Mouse (Mus musculus): ENCODE results near the gene Il18rap.
"Not testable (repeated sequence)": the region's sequence is repeated elsewhere in the genome, so short reads cannot be mapped to it uniquely, and the experiment has no call there.

The Il18rap gene

DNA sequence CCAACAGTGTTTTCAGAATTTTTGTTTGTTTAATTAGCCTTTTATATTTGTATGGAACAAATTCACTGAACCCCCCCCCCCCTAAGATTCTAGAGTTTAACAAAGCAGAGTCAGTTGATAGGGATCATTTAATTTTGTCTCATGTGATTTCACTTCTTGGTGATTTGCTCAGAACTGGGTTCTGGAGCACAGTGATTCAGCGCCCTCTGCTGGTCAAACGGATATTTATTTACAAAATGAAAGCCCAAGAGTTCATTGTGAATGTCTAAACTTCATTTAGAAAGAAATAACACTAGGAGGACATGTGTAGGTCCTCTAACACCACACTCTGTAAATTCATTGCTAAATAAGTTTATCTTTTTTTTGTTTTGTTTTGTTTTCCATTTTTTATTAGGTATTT, 29.5 kb downstream of the Il18rap start:
- peak; percentile 21 to 22 for DNase-seq (ENCODE audit: low spot score in 2 of 2)

DNA sequence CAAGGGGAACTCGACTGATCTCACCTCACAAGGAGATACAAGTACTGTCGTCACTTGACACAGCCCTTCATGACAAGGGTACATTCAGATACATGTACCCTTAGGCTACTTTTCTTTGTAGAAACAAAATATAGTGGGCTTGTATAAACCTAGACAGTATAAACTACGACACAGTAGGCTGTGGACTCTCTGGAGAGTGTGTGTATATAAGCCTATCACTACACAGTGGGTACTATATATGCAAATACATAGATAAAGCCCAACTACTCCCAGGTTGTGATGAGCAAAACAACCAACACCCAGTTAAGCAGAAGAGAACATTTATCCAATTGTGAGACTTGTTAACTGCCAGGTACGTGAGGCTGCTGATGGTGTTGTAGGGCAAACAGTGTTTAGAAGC, 31.5 kb downstream of the Il18rap start:
- DNase-seq (ENCODE audit: low spot score in 2 of 2): no peak

DNA sequence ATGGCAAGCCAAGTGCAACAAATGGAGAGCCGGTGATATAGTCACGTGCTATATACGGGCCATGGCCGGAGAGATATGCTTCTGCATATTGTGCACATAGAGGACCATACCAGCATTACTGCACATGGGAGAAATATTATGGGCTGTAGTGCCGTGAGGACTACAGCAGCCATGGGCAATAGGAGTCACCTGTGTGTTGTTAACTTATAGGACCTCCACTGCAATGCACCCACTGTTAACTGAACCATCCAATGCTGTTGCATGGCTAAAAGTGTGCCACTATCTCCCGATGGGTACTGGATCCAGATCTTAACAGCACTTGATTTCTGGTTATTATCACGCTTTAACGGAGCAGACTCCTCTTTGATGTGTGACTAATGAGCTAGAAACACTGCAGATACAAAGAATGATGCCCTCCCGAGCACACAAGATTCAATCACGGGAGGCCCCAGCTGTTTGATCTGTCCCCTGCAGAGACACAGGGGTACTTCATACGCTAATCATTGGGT, 32.0 kb downstream of the Il18rap start:
- DNase-seq (ENCODE audit: low spot score in 2 of 2): no peak

DNA sequence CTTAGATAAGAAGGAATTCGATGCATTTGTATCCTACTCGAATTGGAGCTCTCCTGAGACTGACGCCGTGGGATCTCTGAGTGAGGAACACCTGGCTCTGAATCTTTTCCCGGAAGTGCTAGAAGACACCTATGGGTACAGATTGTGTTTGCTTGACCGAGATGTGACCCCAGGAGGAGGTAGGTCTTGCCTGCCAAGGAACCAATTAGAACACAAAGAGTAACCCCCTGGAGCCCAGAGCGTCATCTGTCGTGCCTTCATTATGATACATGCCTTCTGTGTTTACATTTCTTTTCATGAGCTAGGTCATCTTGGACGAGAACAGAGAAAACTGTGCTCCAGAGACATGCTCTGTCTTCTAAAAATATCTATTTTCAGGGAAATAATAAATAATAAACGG, 32.6 kb downstream of the Il18rap start:
- DNase-seq (ENCODE audit: low spot score in 2 of 2): no peak

DNA sequence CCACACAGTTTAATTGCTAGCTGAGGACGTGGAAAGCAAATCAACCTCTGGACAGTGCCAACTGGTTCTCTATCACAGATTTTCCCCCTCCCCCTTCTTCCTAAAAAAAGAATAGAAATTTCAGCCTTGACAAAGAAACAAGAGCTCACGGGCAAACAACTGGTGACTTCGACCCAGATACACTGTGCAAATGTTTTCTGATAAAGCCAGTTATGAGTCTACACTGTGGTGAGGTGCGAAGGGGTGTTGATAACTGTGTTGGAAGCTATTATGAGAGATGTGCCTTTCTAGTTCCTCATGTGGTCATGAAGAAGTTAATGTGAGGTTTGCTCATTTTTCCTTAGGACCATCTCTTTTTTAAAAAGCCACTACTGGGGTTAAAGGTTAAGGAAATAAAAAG, 54.2 kb downstream of the Il18rap start:
- DNase-seq (ENCODE audit: low spot score in 2 of 2): no peak

DNA sequence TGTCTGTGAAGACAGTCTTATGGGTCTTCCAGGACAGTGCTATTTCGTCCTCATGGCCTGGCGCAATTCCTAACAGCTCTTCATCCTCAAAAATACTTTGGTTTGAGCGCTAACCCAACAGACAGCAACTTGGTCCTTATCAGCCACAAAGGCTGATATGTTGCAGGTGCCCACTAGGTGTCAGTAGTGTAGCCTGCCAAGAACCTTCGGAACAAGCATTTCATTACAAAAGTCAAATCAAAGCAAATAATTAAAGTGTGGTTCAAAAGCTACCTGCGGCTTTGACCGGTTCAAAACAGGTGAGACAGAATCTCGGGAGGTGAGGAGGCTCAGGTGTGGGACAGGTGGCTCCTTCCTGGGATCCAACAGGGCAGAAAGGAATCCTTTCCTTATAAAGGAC, 64.6 kb downstream of the Il18rap start, which contains the start of gene Slc9a4:
Slc9a4 (plus strand) TSS at position 298 of the 400 bp plus-strand sequence.
- DNase-seq (ENCODE audit: low spot score in 2 of 2): peak; percentile 11 to 30

DNA sequence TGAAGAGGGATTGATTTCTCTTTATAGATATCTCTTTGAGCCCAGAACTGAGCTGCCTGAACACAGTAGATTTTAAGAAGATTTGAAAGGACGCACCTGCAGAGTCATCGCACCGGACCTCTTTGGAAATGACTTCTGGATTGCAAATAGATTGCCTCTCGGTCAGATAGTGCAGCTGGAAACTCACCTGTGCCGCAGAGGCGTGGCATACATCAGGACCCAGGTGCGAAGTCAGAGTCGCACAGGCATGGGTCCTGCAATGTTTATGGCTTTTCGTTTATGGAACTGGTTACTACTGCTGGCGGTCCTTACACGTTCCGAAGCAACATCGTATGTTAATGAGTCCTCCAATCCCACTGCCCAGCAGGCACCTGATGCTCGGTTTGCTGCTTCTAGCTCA, 65.1 kb downstream of the Il18rap start:
- DNase-seq (ENCODE audit: low spot score in 2 of 2): no peak

DNA sequence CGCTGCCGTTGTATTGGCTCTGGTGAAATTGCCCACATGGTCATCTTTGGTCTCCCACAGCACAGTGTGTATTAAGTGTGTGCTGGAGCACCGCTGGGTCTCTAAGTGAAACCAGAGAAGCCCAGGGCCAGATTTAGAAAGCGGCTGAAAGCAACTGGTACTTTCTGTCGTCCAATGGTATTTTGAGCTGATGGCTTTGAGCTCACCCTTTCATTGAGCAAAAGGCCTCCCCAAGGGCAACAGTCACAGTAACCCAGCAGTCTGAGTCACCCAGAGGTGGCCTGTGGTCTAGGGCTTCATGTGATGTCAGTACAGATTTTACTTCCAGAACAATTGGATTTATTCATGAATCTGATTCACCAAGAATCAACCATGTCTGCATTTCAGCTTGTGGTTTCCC, 71.6 kb downstream of the Il18rap start:
- no peak for DNase-seq (ENCODE audit: low spot score in 2 of 2)

DNA sequence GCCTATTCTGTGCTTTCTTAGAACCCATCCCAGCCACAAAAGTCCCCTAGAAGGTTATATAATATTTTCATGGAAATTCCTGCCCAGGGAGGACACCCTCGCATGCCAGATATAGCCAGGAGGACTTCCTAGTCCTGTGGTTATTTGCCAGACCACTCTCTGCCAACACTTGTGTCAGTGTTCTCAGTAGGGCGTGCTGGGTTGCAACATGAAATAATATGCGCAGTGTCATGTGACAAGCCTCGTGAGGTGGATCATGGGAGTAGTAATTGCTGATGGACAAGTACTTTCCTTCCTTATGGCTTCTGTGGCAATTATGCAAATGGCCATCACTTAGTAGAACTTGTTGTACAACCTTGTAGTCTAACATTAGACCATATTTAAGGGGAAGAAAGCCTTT, 75.8 kb downstream of the Il18rap start:
- no peak for DNase-seq (ENCODE audit: low spot score in 2 of 2)

DNA sequence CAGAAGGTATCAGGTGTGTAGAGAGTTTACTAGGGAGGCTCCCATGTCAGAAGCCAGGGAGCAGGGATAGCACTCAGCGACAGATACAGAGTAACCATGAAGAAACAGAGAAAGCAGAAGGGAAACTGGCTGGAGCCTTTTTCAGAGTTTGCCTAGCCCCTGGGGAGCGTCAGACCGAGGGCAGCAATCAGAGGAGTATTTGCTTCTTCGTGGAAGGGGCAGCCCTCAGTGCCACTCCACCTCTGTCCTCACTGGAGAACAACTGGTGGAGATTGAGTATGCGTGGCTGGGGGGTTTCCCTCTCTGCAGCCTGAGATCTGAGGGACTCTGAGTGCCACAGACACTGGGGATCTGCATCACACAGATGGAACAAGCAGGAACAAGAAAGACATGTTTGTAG, 82.7 kb downstream of the Il18rap start:
- DNase-seq (ENCODE audit: low spot score in 2 of 2): no peak

DNA sequence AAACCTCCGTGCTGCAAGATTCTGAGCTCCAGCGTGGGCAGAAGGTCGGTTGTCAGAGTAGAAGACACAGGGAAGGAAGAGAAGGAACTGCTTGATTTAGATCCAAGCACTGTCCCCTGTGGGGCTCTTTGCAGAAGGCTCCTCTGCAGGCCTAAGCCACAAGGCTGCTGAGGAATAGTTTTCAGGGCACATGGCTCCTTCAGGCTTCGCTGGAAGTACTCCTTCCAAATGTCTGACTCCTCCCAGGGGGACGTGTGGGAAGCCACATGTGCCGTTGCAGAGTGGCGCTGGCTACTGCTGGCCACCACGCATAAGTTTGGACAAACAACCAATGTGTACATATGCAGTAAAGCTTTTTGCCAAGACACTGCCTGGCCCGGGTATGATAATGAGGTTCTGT, 84.5 kb downstream of the Il18rap start:
- DNase-seq (ENCODE audit: low spot score in 2 of 2): not testable (repeated sequence)

DNA sequence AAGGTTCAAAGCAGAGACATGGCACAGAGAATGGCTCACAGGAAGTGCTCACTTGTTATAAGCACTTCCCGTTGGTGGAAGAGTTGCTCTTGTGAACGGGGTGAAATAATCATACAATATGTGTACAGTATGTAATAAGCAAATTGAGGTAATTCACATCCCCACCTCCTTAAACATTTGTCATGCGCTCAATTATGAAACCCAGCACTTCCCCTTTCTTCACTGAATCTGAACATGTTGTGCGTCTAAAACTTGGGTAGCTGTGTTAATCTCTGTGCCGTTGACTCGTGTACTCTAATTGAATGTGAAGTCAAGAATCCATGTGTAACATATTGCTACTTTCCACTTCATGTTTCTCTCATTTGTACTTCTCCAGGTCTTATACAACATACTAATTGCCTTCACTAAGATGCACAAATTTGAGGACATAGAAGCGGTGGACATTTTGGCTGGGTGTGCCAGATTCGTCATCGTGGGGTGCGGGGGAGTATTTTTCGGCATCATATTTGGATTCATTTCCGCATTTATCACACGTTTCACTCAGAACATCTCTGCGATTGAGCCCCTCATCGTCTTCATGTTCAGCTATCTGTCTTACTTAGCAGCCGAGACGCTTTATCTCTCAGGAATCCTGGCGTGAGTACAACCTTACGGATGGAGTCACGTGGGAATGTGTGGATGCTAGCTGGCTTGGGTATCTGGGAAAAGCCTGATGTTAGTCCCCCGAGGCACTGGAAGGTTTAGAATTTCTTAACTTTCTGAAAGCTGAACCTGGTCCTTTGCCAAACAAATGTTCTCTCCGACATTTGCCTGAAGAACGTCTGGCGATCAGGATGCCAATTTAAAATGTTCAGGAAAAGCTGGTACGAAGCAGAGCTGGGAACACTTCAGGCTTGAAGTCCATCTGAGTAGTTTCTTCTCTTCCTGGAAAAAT, 85.5 kb downstream of the Il18rap start:
- no peak for DNase-seq (ENCODE audit: low spot score in 2 of 2)

Data from urinary bladder, adult 18-20 months (tissue).